Mouse (Mus musculus): ENCODE data around the gene Mrpl37. TPM values are rescaled to one million over a fixed set of nuclear protein-coding genes. Genes with fewer than 3 reads are reported as not detected.

The Mrpl37 gene
- total and polyA plus RNA-seq, 2 experiments from 2014 or later: 59.9 to 87.3 TPM

- no peaks in the 10 kb centered on the region for H3K9me3 ChIP-seq (replicated peaks; ENCODE audit: control insufficient read depth, low read length)
- TF ChIP-seq CTCF (IDR thresholded peaks at IDR 0.05; ENCODE audit: low read depth) (no peak), EP300 (IDR thresholded peaks at IDR 0.05; ENCODE audit: low read depth) (no peak)
- peaks cover 4% of the 10 kb centered on the region; the same call in 1 of the 2 replicates for H3K27me3 ChIP-seq (ENCODE audit: control insufficient read depth, insufficient read depth, low read length)
- DNase-seq (ENCODE audit: low spot score): no peak
- H3K9ac ChIP-seq (replicated peaks; ENCODE audit: low read depth, low read length): no peak overlapping the region
- no peaks in the 10 kb centered on the region for H3K4me1 ChIP-seq (ENCODE audit: control insufficient read depth, insufficient read depth)
- H3K4me3 ChIP-seq (ENCODE audit: low read depth, low read length): no peak overlapping the region
- H3K4me2 ChIP-seq (ENCODE audit: low read depth, low read length): no peak overlapping the region
- no peaks in the 10 kb centered on the region for H3K36me3 ChIP-seq (replicated peaks; ENCODE audit: control insufficient read depth, insufficient read depth, low read length)
- ATAC-seq (ENCODE audit: insufficient read depth, low read depth): no peak
- 76% methylated on average over 8 of the region's 8 CpGs for WGBS
- H3K27ac ChIP-seq (ENCODE audit: low read depth): no peak overlapping the region
Observed at GRCm38 (mm10) chr4:107102220-107102619, 35.6 kb upstream of the Mrpl37 start.

GRCm38 (mm10) chr4:107098791-107099525, 32.3 kb upstream of the Mrpl37 start:
- no peaks in the 10 kb centered on the region for H3K36me3 ChIP-seq (replicated peaks; ENCODE audit: control insufficient read depth, insufficient read depth, low read length)
- ATAC-seq (ENCODE audit: insufficient read depth, low read depth) (no peak), DNase-seq (ENCODE audit: low spot score) (no peak)
- no peak for TF ChIP-seq EP300 (IDR thresholded peaks at IDR 0.05; ENCODE audit: low read depth)
- no peak for TF ChIP-seq CTCF (IDR thresholded peaks at IDR 0.05; ENCODE audit: low read depth)
- H3K4me1 ChIP-seq (ENCODE audit: control insufficient read depth, insufficient read depth): no peaks in the 10 kb centered on the region
- no peaks in the 10 kb centered on the region for H3K9me3 ChIP-seq (replicated peaks; ENCODE audit: control insufficient read depth, low read length)
- no peak overlapping the region for H3K27ac ChIP-seq (ENCODE audit: low read depth)
- H3K9ac ChIP-seq (replicated peaks; ENCODE audit: low read depth, low read length): no peak overlapping the region
- H3K27me3 ChIP-seq (ENCODE audit: control insufficient read depth, insufficient read depth, low read length): peaks cover 4% of the 10 kb centered on the region; the same call in 1 of the 2 replicates
- H3K4me2 ChIP-seq (ENCODE audit: low read depth, low read length): no peak overlapping the region
- no peak overlapping the region for H3K4me3 ChIP-seq (ENCODE audit: low read depth, low read length)
- 77% methylated on average over 17 of the region's 17 CpGs for WGBS

GRCm38 (mm10) chr4:107098375-107098774, 31.7 kb upstream of the Mrpl37 start:
- Histone ChIP-seq H3K9ac (replicated peaks; ENCODE audit: low read depth, low read length) (no peak overlapping the region), H3K27me3 (ENCODE audit: control insufficient read depth, insufficient read depth, low read length) (peaks cover 4% of the 10 kb centered on the region; the same call in 1 of the 2 replicates), H3K36me3 (replicated peaks; ENCODE audit: control insufficient read depth, insufficient read depth, low read length) (no peaks in the 10 kb centered on the region), H3K4me2 (ENCODE audit: low read depth, low read length) (no peak overlapping the region), H3K27ac (ENCODE audit: low read depth) (no peak overlapping the region), H3K9me3 (replicated peaks; ENCODE audit: control insufficient read depth, low read length) (no peaks in the 10 kb centered on the region), H3K4me1 (ENCODE audit: control insufficient read depth, insufficient read depth) (no peaks in the 10 kb centered on the region), H3K4me3 (ENCODE audit: low read depth, low read length) (no peak overlapping the region)
- ATAC-seq (ENCODE audit: insufficient read depth, low read depth): no peak
- TF ChIP-seq EP300 (IDR thresholded peaks at IDR 0.05; ENCODE audit: low read depth) (no peak), CTCF (IDR thresholded peaks at IDR 0.05; ENCODE audit: low read depth) (no peak)
- DNase-seq (ENCODE audit: low spot score): no peak
- WGBS: 84% methylated on average over 10 of the region's 10 CpGs

GRCm38 (mm10) chr4:107097871-107098270, 31.2 kb upstream of the Mrpl37 start:
- no peak overlapping the region for H3K4me2 ChIP-seq (ENCODE audit: low read depth, low read length)
- H3K9ac ChIP-seq (replicated peaks; ENCODE audit: low read depth, low read length): no peak overlapping the region
- no peak overlapping the region for H3K27ac ChIP-seq (ENCODE audit: low read depth)
- H3K9me3 ChIP-seq (replicated peaks; ENCODE audit: control insufficient read depth, low read length): no peaks in the 10 kb centered on the region
- H3K4me3 ChIP-seq (ENCODE audit: low read depth, low read length): no peak overlapping the region
- H3K4me1 ChIP-seq (ENCODE audit: control insufficient read depth, insufficient read depth): no peaks in the 10 kb centered on the region
- no peaks in the 10 kb centered on the region for H3K36me3 ChIP-seq (replicated peaks; ENCODE audit: control insufficient read depth, insufficient read depth, low read length)
- peaks cover 4% of the 10 kb centered on the region; the same call in 1 of the 2 replicates for H3K27me3 ChIP-seq (ENCODE audit: control insufficient read depth, insufficient read depth, low read length)
- 44% methylated on average over 15 of the region's 15 CpGs for WGBS
- ATAC-seq (ENCODE audit: insufficient read depth, low read depth) (no peak), DNase-seq (ENCODE audit: low spot score) (no peak)
- TF ChIP-seq EP300 (IDR thresholded peaks at IDR 0.05; ENCODE audit: low read depth): no peak
- no peak for TF ChIP-seq CTCF (IDR thresholded peaks at IDR 0.05; ENCODE audit: low read depth)

- no peak for DNase-seq (ENCODE audit: low spot score)
- H3K4me1 ChIP-seq (ENCODE audit: control insufficient read depth, insufficient read depth): no peaks in the 10 kb centered on the region
- no peak within 1 kb of the TSS for H3K4me3 ChIP-seq (ENCODE audit: low read depth, low read length)
- peaks cover 4% of the 10 kb centered on the region; the same call in 1 of the 2 replicates for H3K27me3 ChIP-seq (ENCODE audit: control insufficient read depth, insufficient read depth, low read length)
- no peak within 1 kb of the TSS for H3K9ac ChIP-seq (replicated peaks; ENCODE audit: low read depth, low read length)
- no peak within 1 kb of the TSS for H3K4me2 ChIP-seq (ENCODE audit: low read depth, low read length)
- H3K9me3 ChIP-seq (replicated peaks; ENCODE audit: control insufficient read depth, low read length): no peaks in the 10 kb centered on the region
- no peak for ATAC-seq (ENCODE audit: insufficient read depth, low read depth)
- no peak for TF ChIP-seq EP300 (IDR thresholded peaks at IDR 0.05; ENCODE audit: low read depth)
- TF ChIP-seq CTCF (IDR thresholded peaks at IDR 0.05; ENCODE audit: low read depth): no peak
- H3K36me3 ChIP-seq (replicated peaks; ENCODE audit: control insufficient read depth, insufficient read depth, low read length): no peaks in the 10 kb centered on the region
- 59% methylated on average over 16 of the region's 16 CpGs for WGBS
- no peak within 1 kb of the TSS for H3K27ac ChIP-seq (ENCODE audit: low read depth)
Observed at GRCm38 (mm10) chr4:107096841-107097373, 30.2 kb upstream of the Mrpl37 start, which contains the start of gene Cdcp2. Gene Cdcp2 (plus strand): TSS chr4:107096891.
